Mouse (Mus musculus) 3T3-L1 (cell line): Measurements from ENCODE around the gene Aldh18a1.
"Not testable (repeated sequence)": the region's sequence is repeated elsewhere in the genome, so short reads cannot be mapped to it uniquely, and the experiment has no call there.

Source experiments
- DNase-seq: peaks from one replicate; pipeline ENCODE4 v3.0.0-alpha.2; 2015; ENCODE audit warnings: low read depth, low spot score

Aldh18a1 gene

DNA sequence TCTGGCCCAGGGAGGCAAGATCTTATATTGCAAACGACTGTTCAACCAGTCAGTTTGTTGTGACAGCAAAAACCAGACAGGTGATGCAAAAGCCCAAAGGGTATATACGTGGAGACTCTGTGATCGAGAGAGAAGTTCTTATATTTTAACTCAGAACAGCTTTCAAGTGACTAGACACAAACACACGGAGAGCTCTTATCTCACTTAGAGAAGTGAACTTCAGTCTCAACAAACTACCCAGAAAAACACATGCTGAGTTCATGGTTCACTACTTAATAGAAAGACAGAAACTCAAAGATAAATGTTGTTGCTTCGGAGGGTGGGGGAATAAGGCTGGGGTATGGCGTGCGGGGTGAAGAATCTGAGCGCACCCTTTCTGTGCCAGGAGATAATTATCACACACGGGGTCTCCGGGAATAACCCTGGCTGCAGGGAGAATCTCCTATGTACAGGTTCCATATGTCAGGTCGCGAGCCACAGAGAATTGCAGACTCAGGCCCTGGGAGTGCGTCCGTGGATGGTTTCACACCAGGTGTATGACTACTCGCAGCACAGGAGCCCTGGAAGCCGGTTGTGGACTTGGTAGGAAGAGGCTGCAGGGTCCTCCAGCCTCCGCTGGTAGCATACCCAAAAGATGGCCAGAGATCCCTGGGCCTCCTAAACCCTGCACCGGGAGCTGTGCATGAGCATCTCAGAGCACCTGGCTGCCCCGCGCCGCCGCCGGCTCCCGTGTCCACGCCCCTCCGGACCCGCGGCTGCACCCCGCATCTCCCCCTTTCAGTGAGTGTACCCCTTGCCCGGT, 571 bp downstream of the Aldh18a1 start:
- DNase-seq = no peak

DNA sequence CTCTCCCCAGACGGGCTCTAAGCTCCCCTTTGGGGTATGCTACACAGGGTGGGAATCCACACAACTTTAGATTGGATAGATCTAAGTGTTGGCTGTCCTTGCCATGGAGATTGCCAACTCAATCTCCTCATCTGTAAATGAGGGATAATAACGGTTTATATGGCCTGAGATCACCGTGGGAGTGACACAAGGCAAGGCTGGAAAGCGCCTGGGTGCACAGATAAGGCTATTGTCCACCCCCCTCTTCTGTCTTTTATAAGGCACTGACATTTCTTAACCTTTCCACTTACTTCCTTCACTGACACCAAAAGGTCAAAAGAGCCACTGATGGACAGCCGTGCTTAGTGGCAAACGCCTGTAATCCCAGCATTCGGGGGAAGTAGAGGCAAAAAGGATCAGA, 1.4 kb downstream of the Aldh18a1 start:
- DNase-seq = no peak

DNA sequence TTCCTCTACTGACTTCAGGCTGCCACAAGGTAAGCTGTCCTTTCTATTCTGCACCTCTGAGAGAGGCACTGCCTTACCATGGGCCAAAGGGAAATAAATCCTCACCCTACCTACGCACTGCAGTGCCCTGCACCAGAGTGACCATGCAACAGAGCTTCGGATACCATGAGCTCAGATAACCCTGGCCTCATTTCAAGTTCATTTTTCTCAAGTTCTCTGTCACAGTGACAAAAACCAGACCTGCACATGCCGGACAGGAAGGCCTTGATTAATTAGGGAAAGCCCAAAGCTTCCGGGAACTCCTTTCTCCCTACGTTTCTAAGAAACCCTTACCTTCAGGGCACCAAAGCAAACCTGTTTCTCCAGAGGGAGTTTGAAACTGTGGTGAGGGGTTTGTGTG, 6.6 kb downstream of the Aldh18a1 start:
- DNase-seq = no peak

DNA sequence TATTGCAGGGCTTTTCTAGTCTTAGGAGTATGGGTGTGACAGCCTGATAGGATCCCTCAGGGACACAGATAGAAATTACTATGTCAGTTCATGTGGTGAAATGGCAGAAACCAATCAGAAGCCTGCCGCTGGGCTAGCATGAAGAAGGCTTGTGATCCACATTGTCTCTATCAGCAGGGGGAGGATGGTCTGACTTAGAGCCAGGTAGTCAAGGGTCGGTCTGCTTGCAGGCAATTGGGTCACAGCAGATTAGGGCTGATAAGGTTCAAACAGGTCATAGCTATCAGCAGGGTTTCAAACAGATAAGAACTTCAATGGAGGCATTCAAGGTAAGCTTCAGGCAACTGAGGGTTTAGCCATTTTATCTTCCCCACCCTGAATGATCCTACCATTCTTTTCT, 7.4 kb downstream of the Aldh18a1 start:
- no peak for DNase-seq

DNA sequence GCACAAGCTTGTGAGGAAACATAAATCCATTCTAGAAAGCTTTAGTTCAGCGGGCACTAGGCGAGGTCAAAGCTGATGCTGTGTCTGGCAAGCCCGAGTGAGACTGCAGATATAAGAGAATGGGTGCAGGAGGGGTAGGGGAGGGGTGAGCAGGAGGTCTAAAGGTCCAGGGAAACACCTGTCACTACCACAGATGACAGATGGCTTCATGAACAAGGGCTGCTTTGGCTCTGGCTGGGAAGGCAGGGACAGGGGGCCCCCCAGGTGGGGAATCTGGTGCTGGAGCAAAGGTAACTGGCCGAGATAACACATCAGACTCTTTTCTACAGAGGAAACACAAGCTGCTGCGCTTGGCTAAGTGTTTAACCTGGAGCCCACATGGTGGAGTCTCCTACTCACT, 12.8 kb downstream of the Aldh18a1 start:
- no peak for DNase-seq

DNA sequence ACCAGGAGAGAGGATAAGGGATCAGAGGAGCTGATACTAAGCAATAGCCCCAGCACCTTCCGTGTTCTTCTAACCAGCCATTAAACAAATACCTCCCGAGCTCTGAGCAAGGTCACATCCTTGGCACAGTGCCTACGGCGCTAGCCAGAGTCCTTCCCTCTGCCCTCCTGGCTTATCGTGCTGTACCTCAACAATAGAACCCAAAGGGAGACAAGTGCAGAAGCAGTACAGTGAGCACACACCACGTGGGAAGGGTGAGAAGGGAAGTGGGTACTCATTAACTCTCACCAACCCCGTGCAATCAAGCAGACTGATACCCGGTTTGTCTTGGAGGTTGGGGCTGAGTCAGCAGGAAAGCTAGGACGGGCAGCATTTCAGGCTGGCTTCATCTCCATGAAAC, 17.5 kb downstream of the Aldh18a1 start:
- DNase-seq = no peak

DNA sequence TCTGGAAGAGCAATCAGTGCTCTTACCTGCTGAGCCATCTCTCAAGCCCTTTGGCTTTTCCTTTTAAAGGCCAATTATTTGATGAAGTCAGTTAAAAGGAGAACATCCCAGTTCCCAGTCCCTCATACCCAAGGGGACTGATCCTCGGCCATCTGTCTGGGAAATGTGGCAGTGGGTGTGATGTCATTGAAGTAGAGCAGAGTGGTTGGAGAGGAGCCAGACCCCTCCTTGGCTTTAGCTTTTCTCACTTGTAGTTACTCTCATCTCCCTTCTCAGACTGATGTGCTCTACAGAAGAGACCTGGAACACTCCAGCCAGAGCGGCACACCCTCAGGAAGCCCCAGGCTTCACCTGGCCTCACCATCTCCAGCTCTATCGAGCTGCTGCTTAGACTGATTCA, 20.6 kb downstream of the Aldh18a1 start:
- no peak for DNase-seq

DNA sequence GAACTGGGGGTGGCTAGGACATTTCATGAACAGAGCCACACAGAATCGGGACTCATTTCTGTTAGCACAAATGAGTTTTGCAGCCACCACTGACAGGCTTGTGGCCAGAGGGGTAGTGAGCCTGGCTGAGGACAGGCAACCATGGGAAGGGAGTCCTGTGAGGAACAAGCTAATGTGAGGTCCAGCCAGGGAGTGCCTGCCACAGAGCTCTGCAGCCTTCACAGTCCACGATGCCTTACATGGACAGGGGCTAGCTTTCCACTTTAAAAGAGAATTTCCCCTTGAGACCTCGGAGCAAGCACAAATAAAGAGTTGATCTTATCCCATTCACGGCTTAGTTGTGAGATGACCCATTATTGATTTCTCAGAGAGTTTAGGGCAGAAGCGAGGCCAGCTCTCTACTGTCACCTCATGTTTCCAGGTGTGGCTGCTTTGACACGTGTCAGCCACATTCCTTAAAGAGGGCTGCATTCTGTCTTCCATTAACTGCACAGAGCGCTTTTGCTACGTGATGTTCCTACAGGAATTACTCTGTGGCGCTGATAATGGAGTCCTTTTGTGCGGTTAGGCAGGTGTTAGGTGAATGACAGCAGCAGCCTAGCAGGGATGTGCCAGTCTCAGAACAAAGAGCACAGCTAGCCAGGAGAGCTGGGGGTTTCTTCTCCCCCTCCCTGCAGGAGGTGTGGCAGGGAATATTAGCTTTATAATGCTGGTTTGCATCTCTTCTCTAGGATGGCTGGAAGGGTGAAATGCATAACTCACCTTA, 24.2 kb downstream of the Aldh18a1 start:
- DNase-seq = no peak

DNA sequence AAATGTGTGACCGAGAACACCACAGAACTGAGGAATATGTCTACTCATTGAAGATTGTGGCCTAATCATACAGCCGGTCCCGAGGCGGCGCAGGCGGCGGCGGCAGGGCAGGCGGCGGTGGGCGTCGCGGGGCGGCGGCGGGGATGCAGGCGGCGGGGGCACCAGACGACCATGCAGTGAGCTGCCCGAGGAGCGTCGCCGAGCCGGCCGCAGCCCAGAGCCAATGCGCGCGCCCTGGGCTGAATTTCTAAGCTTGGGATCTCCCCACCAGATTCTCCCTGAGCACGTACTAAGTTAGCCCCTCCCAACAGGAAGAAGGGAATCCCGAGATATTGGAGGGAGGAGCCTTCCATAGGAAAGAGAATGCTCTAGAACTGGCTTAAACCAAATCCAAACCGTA, 26.7 kb downstream of the Aldh18a1 start:
- not testable (repeated sequence) for DNase-seq

DNA sequence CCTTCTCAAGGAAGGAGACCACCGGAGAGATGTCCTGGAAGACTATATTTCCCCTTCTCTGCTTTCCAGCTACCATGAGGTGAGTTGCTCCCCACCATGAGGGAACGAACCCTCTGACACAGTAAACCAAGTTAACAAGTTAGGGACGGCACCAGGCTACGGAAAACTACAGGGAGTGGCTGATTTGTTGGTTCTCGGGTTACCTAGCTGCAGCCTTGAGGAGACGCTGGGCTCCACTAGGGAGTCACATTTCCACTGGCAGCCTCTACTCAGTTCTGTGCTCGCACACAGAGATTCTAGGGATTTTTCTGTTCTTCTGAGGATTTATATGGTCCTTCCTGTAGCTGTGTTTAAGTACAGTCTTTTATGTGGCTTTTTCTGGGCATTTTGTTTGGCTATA, 32.2 kb downstream of the Aldh18a1 start:
- DNase-seq = no peak

DNA sequence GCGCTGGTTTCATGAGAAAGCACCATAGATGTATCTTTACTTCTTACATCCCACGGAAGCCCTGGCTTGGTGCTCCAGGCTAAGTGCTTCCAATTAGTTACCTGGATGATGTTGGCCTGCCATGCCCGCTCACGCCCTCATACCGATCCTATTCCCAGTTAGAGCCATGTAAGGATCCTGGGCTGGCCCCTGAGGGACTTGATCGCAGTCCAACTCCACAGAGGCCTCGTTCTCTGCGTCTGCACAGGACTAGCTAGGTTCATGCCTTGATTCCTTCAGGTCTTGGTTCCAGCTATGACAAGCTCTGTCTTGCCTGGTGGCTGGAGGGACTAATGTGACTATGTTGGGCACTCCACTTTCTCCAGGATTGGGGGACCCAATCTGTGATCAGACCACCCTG, 33.1 kb downstream of the Aldh18a1 start:
- DNase-seq = no peak

DNA sequence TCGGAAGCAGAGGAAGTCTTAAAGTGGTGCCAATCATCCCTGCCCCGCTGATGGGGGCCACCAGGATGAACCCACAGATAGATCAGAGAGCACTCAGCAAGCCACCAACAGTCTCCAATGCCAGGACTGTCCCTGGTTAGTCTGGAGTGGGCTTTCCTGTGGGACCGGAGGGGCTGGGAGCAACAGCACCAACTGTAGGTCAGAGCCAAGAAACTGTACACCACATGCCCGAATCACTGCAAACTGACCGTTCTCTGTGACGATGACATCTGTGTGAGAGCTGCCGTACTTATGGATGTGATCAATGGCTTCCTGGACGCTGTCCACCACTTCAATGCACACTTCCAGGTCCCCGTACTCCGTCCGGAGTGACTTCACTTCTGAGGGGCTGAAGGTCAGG, 33.9 kb downstream of the Aldh18a1 start:
- DNase-seq = no peak

DNA sequence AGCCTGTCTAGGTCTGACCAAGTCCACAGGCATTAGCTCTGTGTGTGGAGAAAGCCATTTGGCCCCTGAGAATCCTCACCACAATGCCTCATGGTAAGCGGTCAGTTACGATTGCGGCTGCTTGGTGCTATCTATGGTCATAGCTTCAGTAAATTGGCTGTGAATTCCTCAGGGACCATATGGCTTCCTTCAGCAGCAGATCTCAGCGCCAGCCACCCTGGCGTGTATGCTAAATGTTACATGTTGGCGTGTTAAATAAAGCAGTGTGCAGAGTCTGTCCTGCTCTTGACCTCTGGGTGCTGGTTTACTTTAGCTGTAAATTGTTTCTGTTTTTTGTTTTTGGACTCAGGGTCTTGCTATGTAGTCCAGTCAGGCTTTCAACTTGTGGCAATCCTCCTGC, 34.4 kb downstream of the Aldh18a1 start:
- DNase-seq = no peak

DNA sequence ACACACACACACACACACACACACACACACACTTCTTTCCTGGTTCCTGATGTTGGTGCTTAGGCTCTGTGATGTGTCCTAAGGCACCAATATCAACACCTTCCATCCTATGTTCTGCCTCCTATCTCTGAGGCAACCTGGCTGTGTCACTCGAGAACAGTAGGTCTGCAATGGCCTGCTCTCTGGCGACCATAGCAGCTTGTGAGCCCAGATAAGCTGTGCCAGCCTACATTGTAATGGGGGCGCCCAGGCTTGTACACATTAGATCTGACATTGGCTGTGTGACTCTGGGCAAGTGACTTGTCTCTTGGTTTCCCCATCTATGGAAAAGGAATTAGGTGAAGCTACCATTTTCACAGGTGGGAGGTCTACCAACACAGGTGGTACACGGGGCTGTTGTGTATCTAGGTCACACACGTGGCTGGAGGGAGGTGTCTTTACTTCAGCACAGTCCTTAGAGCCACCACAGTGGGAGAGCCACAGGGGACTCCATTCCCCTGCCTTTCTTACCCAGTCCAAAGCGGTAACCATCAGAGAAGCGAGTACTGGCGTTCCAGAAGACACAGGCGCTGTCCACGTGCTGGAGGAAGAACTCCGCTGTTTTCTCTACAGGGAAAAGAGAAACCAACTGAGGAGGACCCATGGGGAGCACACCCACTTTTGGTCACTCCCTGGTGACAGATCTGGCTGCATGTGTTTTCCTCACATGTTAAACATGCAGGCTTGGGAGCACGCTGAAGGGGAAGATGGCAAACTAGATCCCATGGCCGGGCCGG, 35.1 kb downstream of the Aldh18a1 start:
- DNase-seq = no peak

DNA sequence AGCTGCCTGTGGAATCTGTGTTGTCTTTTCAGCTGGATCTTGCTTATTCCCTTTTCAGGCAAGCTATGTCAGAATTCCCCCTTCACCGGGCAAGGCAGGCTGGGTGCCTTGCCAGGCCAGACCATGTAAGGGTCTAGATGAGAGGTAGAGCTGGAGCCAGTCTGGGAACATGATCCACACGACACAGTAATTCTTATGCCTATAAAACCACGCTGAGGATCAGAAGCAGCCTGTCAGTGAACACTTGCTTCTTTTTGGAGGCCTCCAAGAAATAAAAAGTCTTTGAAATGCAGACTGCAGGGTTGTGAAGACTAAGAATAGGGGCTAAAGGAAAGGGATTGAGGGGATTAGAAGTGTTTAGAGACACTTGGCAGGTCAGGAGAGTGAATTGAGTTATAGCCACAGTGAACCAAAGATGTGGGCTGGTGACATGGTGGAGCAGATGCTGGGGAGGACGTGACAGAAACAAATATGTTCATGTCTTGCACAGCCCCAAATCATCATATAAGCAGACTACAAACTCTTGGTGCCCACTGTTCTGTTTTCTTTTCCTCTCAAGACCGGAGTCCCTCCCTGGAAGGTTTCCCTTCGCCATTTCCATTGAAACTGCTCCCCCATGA, 38.6 kb downstream of the Aldh18a1 start:
- no peak for DNase-seq

DNA sequence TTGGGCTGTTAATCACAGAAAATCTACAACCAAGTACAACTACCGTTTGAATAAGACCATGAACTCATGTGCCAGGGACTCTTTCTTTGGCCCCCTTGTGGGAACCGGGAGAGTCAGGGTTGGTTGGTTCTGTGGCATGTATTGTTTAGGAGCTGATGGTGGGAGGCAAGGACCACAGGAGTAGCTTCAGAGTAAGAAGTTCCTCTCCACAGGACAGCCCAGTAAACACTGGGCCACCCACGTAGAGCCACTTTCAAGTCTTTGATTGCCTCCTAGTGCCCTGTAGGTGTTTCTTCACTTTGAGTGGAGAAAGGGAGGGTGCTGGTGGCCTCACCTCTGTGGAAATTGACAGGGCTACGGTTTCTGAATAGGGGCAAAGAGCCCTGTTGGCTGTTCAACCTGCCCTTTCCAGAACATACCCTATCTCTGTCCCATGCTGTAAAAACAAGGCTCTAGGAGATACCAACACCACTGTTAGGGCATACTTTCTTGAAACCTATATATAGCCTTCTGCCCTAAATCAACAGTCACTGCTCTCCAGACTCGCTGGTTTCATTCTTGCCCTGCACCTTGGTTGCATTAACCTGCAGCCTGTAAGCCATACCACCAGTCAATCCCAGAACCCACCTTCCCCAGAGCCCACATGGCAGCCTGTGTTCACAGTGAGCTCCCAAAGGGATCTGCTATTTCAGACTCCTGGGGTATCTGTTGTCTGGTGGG, 39.3 kb downstream of the Aldh18a1 start:
- DNase-seq = no peak

DNA sequence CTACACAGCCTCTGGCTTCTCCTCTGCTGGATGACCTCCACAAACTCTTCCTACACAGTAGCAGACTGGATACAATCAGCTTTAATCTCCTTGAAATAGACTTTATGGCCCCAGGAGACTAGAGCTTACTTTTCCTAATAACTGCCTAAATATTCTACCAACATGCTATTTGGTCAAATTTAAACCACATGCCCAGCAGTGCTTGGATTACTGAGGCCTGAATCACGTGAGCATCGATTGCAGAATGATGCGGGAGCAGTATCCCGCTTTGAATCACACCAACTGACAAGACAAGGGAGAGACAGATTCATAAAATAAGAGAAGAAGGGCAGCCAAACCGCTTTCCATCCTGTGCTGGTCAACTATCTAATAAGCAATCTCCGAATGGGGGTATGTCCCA, 39.9 kb downstream of the Aldh18a1 start:
- DNase-seq = peak; percentile 28

DNA sequence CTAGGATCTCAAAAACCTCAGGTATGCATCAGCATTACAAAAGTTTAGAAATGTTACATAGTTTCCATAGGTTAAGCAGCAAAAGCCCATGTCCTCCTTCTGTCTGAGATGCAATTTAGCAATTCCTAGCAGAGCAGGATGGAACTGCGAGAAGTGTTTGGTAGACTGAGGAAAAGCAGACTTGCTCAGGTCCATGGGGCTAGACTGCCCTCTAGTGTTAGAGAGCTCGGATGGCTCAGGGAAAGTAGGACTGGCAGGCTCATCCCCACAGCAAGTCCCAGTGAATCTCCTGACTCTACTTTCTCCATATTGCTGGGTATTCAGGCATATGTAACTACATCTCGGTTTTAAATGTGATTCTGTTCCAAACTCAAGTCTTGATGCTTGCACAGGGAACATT, 43.4 kb downstream of the Aldh18a1 start:
- DNase-seq = peak; percentile 81

DNA sequence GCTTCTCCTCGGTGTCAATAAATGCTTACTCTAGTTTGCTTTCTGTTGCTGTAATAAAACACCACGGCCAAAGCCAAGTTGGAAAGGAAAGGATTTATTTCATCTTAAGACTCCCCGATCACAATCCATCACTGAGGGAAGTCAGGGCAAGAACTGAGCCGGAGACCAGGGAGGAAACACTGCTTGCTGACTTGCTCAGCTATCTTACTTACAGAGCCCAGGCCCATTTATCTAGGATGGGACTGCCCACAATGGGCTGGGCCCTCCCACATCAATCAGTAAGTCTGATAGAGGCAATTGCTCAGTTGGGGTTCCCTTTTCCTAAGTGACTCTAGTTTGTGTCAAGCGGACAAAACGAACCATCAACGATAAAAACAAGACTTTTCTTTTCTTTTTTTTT, 45.5 kb downstream of the Aldh18a1 start:
- no peak for DNase-seq

DNA sequence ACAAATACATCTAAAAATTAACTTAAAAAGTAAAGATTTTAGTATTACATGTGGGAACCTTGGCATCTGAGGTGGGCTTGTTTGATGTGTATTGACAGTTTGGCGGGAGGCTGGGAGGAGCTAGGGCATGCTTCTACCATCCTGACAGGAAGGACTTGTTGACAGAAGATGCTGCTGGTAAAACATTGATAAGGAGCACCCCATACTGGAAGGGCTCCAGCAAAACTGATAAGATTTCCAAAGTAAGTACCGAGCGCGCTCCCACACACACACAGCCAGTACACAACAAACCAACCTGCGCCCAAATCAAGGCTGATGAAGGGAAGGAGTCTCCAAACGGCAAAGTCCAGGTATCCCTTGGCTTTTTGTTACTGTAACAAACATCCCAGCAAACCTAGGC, 51.7 kb downstream of the Aldh18a1 start:
- no peak for DNase-seq

DNA sequence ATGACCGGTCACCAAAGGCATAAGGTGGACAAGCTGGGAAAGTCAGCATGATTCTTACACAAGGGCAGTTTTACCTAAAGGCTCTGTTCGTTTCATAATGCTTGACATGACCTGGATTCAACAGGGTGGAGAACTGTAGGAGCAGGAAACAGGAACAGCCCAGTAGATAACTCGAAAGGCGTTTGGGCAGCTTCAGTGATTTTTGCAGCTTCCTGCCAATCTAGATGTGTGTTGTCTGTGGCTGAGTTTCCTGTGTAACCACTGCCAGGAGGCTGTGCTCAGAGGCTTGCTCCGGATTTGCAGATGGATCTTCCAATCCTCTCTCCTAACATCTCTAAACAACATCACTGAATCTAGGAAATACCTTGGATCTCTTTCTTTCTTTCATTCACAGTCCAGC, 55.7 kb downstream of the Aldh18a1 start:
- DNase-seq = no peak
